Mouse (Mus musculus): ENCODE results near the gene Tbx21.

- TF ChIP-seq CTCF (IDR thresholded peaks at IDR 0.05; ENCODE audit: control insufficient read depth, insufficient read depth, insufficient replicate concordance, low read depth, low read length) (no peak), POLR2A (IDR thresholded peaks at IDR 0.05; ENCODE audit: control insufficient read depth, low read depth, low read length) (no peak)
Observed at GRCm38 (mm10) chr11:97074235-97074634, 40.9 kb downstream of the Tbx21 start.
